Mouse (Mus musculus) hindbrain, embryonic 15.5 days (tissue): Measurements from ENCODE around the gene Mfap4. TPM values are rescaled to one million over a fixed set of nuclear protein-coding genes. Genes with fewer than 3 reads are reported as not detected.

Source experiments
- ATAC-seq: fragments of 200-750 bp; cut with Nextera tagmentation; 2 replicates; pipeline ENCODE4 v1.8.0; 2017; ENCODE audit warnings: low read depth, moderate number of reproducible peaks, moderate TSS enrichment; ENCODE audit not compliant: low FRiP score
- H3K27ac ChIP-seq: fragments of 300-500 bp; sonication (generic); replicated peaks from 2 replicates; pipeline ENCODE4 v1.5.1; 2015; ENCODE audit warnings: mild to moderate bottlenecking, inconsistent platforms
- H3K27me3 ChIP-seq: fragments of 300-500 bp; sonication (generic); 2 replicates; pipeline ENCODE4 v1.6.1; 2015; ENCODE audit warnings: control low read depth, inconsistent platforms
- H3K36me3 ChIP-seq: fragments of 300-500 bp; sonication (generic); 2 replicates; pipeline ENCODE4 v1.6.1; 2015; ENCODE audit warnings: control low read depth, inconsistent platforms
- H3K4me1 ChIP-seq: fragments of 300-500 bp; sonication (generic); replicated peaks from 2 replicates; pipeline ENCODE4 v1.6.1; 2015; ENCODE audit warnings: control low read depth, inconsistent platforms
- H3K4me2 ChIP-seq: fragments of 300-500 bp; sonication (generic); 2 replicates; pipeline ENCODE4 v1.6.1; 2015; ENCODE audit warnings: moderate library complexity, mild to moderate bottlenecking, inconsistent platforms
- H3K4me3 ChIP-seq: fragments of 300-500 bp; sonication (generic); 2 replicates; pipeline ENCODE4 v1.5.1; 2015; ENCODE audit warnings: mild to moderate bottlenecking, inconsistent platforms
- H3K9ac ChIP-seq: fragments of 300-500 bp; sonication (generic); 2 replicates; pipeline ENCODE4 v1.6.1; 2015; ENCODE audit warnings: inconsistent platforms
- H3K9me3 ChIP-seq: fragments of 300-500 bp; sonication (generic); 2 replicates; pipeline ENCODE4 v1.6.1; 2016; ENCODE audit warnings: control low read depth, inconsistent platforms
- WGBS: fragments of 180-500 bp; shearing (Covaris S2); methylation state at CpG from one replicate; pipeline ENCODE4 v1.1.7; 2015; 5-methylcytosine and 5-hydroxymethylcytosine counted together
- polyA plus RNA-seq: library from polyadenylated mRNA; unstranded; fragments of >200 nt; fragmentation: Nextera tagmentation; extraction: Ambion mirVana; gene quantifications from 2 replicates; pipeline ENCODE4 v1.2.1, GENCODE M21; 2015

Mfap4 gene
- polyA plus RNA-seq, 1 experiment from 2014 or later, result 49.7 TPM

DNA sequence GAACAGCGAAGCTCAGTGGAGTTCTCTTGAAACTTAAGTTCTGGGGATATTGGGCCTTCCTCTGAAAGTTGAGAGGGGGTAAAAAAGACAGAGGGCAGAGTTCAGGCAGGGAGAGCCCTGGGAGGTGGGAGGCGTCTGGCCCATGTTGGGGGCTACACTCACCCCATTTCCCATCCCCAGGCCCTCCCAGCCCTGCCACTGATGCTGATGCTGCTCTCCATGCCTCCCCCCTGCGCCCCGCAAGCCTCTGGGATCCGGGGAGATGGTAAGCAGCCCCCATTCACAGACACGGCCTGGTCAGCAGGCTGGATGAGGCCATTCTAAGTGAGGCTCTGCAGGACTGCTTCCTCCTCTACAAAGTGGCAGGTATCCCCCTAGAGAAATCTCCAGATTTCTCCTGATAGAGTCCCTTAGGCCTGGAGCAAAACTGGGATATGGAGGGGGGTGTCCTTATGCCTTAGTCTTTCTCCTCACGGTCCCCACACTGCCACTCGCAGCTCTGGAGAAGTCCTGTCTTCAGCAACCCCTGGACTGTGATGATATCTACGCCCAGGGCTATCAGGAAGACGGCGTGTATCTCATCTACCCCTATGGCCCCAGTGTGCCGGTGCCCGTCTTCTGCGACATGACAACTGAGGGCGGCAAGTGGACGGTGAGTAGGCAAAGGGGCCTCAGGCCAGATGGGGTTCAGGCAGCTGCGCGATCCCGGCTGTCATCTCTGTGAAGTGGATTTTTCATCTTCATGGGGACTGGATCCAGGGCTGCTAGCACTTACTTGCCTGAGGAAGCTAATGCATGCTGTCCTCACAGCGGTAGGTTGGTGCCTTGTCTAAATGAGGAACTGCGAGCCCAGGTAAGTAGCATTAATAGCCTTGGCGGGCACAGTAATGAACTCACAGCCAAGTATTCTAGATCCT lies 568 bp downstream of the Mfap4 start:
- Histone ChIP-seq H3K9ac (no peak overlapping the region), H3K4me3 (no peak overlapping the region)

DNA sequence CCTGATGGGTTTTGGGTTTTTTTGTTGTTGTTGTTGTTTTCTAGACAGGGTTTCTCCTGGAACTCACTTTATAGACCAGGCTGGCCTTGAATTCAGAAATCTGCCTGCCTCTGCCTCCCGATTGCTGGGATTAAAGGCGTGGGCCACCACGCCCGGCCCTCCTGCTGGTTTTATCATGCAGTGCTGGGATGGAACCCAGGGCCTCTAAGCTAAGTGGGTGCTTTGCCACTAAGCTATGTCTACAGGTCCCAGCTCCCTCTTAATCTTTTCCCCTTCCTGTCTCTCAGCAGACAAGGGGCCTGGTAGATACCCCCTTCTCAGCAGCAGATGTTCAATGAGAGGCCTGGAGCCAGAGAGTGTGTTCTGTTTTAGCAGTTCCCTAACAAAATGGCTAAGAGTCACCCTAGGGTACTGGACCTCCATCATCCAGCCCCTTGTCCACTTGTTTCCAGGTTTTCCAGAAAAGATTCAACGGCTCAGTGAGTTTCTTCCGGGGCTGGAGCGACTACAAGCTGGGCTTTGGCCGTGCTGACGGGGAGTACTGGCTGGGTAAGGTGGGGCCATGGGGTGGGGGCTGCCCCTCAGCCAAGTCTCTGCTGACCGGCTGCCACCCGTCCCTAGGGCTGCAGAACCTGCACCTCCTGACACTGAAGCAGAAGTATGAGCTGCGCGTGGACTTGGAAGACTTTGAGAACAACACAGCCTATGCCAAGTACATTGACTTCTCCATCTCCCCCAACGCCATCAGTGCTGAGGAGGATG lies 1.4 kb downstream of the Mfap4 start:
- Histone ChIP-seq H3K36me3 (peaks cover 34% of the 10 kb centered on the region), H3K4me1 (peaks cover 54% of the 10 kb centered on the region), H3K9ac (no peak overlapping the region), H3K27me3 (no peaks in the 10 kb centered on the region), H3K4me3 (no peak overlapping the region), H3K27ac (no peak overlapping the region; the same call in 1 of the 2 replicates), H3K9me3 (no peaks in the 10 kb centered on the region), H3K4me2 (no peak overlapping the region)
- no peak for ATAC-seq
- 85% methylated on average over 14 of the region's 14 CpGs for WGBS

More for the DNA sequence above, 568 bp downstream of the Mfap4 start:
- peak overlapping the region; percentile 78 for H3K27ac ChIP-seq
- peaks cover 52% of the 10 kb centered on the region for H3K4me1 ChIP-seq
- peaks cover 26% of the 10 kb centered on the region for H3K36me3 ChIP-seq
- H3K4me2 ChIP-seq, result peak overlapping the region; percentile 18; the same call in 1 of the 2 replicates
- 49% methylated on average over 22 of the region's 22 CpGs for whole genome bisulfite sequencing
- no peak for ATAC-seq
- H3K27me3 ChIP-seq, result no peaks in the 10 kb centered on the region
- H3K9me3 ChIP-seq, result no peaks in the 10 kb centered on the region

DNA sequence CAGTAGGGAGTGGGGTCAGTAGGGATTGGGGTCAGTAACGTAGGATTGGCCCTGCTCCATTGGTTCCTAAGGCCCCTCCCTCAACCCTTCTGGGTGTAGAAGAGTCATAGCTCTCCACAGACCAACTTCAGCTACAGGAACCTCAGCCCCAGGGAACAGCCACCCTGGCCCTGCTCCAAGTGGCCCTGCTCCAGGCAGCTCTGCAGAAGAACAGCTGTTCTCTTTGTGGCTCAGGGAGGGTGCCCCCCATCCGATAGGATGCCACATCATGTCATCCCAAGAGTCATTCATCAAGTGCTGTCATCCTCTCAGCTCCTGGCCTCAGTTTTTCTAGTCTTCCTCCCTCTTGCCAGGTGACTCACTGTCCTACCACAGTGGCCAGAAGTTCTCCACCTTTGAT lies 2.2 kb downstream of the Mfap4 start:
- H3K4me1 ChIP-seq, result peaks cover 55% of the 10 kb centered on the region
- H3K4me2 ChIP-seq, result no peak overlapping the region
- no peak overlapping the region for H3K9ac ChIP-seq
- 27% methylated on average over 2 of the region's 2 CpGs for WGBS
- no peak overlapping the region for H3K4me3 ChIP-seq
- no peaks in the 10 kb centered on the region for H3K27me3 ChIP-seq
- H3K36me3 ChIP-seq, result peaks cover 39% of the 10 kb centered on the region
- no peak overlapping the region for H3K27ac ChIP-seq
- no peaks in the 10 kb centered on the region for H3K9me3 ChIP-seq
- peak; percentile 17; the same call in 1 of the 2 replicates for ATAC-seq

DNA sequence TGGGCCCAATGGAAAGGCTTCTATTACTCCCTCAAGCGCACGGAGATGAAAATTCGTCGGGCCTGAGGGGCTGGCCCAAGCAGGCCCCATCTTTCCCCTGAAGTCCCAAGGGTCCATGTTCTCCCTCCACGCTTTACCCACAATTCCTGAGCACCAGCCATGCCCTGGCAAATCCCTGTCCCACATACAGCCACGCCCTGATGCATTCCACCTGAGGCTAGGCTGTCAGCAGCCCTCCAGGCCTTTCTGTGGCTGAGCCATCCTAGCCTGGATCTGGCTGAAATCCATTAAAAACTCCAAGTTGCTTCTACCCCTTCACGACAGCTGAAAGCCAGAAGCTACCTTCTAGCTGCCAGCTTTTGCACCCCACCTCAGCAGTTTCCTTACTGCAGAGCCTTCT lies 2.7 kb downstream of the Mfap4 start:
- Histone ChIP-seq H3K9ac (no peak overlapping the region), H3K4me1 (peaks cover 61% of the 10 kb centered on the region), H3K4me3 (no peak overlapping the region), H3K4me2 (no peak overlapping the region), H3K9me3 (no peaks in the 10 kb centered on the region), H3K27me3 (no peaks in the 10 kb centered on the region), H3K36me3 (peaks cover 39% of the 10 kb centered on the region), H3K27ac (no peak overlapping the region)
- 80% methylated on average over 7 of the region's 7 CpGs for WGBS
- no peak for ATAC-seq

DNA sequence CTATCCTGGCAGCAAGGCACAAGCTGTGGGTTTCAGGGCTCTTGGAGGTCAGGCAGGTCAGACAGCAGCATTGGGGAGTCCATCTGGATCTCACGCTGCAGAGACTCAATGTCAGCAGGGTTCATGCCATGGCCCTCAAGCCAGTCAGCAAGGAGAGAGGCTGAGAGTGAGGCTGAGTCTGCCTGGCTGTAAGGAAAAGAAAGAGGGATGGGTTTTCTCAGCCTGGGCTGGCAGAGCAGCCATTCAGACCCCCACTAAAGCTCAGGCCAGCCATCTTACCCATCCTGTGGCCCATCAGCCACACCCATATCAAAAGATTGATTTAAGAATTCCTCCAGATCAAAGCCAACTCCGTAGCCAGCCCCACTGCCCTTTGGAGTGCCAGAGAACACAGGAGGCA lies 3.9 kb downstream of the Mfap4 start:
- Histone ChIP-seq H3K4me2 (no peak overlapping the region), H3K4me3 (no peak overlapping the region), H3K4me1 (peaks cover 65% of the 10 kb centered on the region), H3K27me3 (no peaks in the 10 kb centered on the region), H3K36me3 (peaks cover 39% of the 10 kb centered on the region), H3K9me3 (no peaks in the 10 kb centered on the region), H3K9ac (no peak overlapping the region), H3K27ac (no peak overlapping the region)
- 91% methylated on average over 2 of the region's 2 CpGs for WGBS
- ATAC-seq, result no peak

DNA sequence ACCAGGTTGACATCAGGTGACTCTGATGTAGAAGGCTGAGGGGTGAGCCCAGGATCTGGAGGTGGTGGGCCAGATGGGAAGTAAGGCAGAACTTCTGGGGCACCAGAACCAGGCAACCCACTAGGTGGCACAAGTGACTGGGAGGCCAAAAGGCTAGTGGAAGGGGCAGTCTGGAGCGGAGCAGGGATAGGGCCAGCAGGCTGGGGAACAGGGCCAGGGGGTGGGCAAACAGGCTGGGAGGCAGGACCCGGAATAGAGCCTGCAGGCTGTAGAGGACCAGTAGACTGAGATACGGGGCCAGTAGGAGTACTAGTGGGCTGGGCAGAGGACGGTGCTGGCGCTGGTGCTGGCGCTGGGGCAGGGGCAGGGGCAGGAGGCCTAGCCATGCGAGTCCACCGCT lies 4.6 kb downstream of the Mfap4 start:
- WGBS, result 92% methylated on average over 8 of the region's 8 CpGs
- Histone ChIP-seq H3K36me3 (peaks cover 39% of the 10 kb centered on the region), H3K9ac (no peak overlapping the region), H3K27me3 (no peaks in the 10 kb centered on the region), H3K4me3 (no peak overlapping the region), H3K4me1 (peaks cover 59% of the 10 kb centered on the region), H3K27ac (no peak overlapping the region), H3K9me3 (no peaks in the 10 kb centered on the region), H3K4me2 (no peak overlapping the region)
- ATAC-seq, result no peak

DNA sequence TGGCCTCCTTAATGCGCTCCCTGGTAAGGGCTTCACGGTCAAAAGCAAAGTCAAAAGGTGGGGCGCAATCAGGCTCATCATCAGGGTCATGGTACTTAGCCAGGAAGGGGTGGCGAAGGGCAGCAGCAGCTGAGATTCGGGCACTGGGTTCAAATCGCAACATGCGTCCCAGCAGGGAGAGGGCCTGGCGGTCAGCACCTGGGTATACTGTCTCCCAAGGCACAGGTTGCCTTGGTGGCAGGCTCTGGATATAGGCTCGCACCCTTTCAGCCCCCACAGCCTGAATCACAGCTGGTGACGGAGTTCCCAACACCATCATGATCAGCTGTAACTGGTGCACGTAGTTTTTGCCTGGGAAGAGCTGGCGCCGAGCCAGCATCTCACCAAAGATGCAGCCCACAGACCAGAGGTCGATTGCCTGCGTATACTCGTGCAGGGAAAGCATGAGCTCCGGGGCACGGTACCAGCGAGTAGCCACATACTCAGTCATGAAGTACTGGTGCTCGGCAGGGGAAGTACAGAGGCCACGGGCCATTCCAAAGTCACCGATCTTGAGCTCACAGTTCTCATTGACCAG lies 5.8 kb downstream of the Mfap4 start:
- no peak overlapping the region for H3K4me2 ChIP-seq
- H3K4me1 ChIP-seq, result peaks cover 51% of the 10 kb centered on the region
- no peak overlapping the region for H3K9ac ChIP-seq
- no peak for ATAC-seq
- H3K27ac ChIP-seq, result no peak overlapping the region
- no peaks in the 10 kb centered on the region for H3K9me3 ChIP-seq
- H3K4me3 ChIP-seq, result no peak overlapping the region
- WGBS, result 84% methylated on average over 22 of the region's 22 CpGs
- peaks cover 39% of the 10 kb centered on the region for H3K36me3 ChIP-seq
- H3K27me3 ChIP-seq, result no peaks in the 10 kb centered on the region

DNA sequence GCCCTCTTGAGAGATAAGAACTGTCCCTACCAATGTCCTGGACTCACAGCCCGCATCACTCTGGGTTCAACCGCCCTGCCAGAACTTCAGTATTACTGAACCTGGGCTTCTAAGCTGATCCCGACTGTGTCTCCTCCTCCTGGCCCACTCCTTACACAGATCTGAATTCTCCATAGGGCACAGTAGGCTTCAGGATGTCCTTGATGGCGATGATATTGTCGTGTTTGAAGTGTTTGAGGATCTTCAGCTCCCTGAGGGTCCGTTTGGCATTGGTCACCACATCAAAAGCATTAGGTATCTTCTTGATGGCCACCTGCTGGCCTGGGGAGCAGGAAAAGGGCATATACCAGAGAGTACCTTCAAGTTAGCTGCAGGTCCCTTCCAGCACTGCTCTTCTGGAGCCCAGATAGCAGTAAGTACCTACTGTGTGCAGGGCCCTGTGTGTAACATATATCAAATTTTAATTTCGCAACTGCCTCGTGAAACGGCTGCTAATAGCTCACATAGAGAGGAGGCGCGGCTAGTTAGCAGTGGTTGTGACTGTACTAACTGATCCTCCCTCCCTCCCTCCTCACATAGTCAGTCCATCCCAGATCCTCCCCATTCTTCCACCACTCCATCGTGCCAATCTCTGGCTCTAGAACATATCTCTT lies 7.6 kb downstream of the Mfap4 start:
- ATAC-seq, result no peak
- Histone ChIP-seq H3K36me3 (peaks cover 39% of the 10 kb centered on the region), H3K27me3 (no peaks in the 10 kb centered on the region), H3K27ac (peak overlapping the region; percentile 86), H3K4me1 (peaks cover 42% of the 10 kb centered on the region), H3K4me2 (peak overlapping the region; percentile 77), H3K9ac (peak overlapping the region; percentile 77), H3K4me3 (peak overlapping the region; percentile 73), H3K9me3 (no peaks in the 10 kb centered on the region)
- WGBS, result 75% methylated on average over 12 of the region's 12 CpGs

DNA sequence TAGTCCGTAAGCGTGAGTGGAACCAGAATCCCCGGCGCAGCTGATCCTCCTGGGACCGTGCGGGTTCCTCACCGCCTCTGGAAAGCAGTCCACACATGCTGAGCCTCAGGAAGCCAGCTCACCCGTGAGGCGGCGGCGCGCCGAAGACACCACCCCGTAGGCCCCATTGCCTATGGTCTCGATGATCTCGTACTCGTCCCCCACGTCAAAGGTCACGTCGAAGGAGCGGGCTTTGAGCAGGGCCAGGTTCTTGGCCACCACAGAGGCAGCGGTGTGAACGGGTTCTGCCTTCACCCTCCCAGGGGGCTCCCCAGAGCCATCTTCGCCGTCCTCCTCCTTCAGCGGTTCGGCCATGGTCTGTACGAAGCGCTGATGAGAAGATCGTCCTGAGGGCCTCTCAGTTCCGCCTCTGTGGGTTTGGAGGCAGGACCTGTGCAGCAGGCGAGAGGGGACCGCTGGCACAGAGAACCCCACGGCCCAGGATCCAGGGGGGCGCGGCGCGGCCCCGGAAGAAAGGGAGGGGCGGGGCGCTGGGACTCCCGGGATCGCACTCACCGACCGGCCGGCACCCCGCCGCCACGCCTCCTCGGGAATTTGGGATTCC lies 8.4 kb downstream of the Mfap4 start:
- H3K4me1 ChIP-seq, result peaks cover 38% of the 10 kb centered on the region
- no peaks in the 10 kb centered on the region for H3K9me3 ChIP-seq
- H3K27me3 ChIP-seq, result no peaks in the 10 kb centered on the region
- H3K27ac ChIP-seq, result peak overlapping the region; percentile 86
- H3K4me3 ChIP-seq, result peak overlapping the region; percentile 73
- WGBS, result under 1% methylated on average over 45 of the region's 50 CpGs
- peak overlapping the region; percentile 77 for H3K4me2 ChIP-seq
- H3K36me3 ChIP-seq, result peaks cover 32% of the 10 kb centered on the region
- peak overlapping the region; percentile 77 for H3K9ac ChIP-seq
- ATAC-seq, result peak; percentile 52

DNA sequence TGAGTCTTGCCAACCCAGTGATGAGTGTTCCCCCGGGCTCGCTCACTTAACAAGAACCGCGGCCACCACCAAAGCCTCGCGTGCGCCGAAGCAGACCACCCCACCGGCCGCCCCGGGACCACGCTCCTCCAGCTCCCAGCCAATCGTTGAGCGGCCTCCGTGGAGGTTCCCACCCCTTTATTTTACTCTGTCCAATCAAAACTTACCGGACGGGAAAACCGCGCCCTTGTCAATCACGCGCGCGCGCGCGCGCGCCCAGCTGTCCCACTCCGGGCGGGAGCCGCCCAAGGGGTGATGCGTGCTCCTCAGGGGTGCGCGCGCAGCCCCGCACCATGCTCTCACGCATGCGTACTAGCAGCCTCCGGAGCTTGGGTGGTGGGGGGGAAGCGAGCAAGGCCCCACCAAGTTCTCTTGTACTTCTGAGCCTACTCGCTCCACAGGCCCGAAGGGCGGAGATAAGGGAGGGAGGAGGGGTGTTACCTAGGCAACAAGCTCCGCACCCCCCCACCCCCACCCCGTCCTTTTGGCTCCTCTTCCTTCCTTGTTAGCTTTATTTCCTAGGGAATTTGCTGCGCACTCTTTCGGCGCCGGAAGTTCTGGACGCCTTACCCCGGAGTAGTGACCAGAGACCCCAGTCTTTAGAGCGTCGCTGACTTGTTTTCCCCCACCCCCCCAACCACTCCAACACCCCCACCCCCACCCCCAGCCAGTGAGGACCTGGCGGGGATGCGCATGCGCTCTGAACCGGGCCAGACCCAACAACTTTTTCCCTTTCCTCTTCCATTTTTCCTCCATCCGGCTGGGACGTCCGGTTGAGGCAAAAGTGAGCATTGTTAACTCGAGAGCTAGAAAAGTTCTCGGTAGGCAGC lies 9.1 kb downstream of the Mfap4 start, which contains the start of gene Mapk7:
Gene Mapk7 (minus strand): TSS at position 278 of the 869 bp plus-strand sequence.
- peak within 1 kb of the TSS; percentile 77 for H3K4me2 ChIP-seq
- peak within 1 kb of the TSS; percentile 86 for H3K27ac ChIP-seq
- peak; percentile 98 for ATAC-seq
- peaks cover 26% of the 10 kb centered on the region for H3K36me3 ChIP-seq
- peak within 1 kb of the TSS; percentile 77 for H3K9ac ChIP-seq
- H3K4me1 ChIP-seq, result peaks cover 33% of the 10 kb centered on the region
- H3K4me3 ChIP-seq, result peak within 1 kb of the TSS; percentile 73
- H3K9me3 ChIP-seq, result no peaks in the 10 kb centered on the region
- under 1% methylated on average over 62 of the region's 62 CpGs for WGBS
- H3K27me3 ChIP-seq, result no peaks in the 10 kb centered on the region
